Comparison of ENCODE assay signal across 8 mouse cellular contexts in the genomic region with DNA sequence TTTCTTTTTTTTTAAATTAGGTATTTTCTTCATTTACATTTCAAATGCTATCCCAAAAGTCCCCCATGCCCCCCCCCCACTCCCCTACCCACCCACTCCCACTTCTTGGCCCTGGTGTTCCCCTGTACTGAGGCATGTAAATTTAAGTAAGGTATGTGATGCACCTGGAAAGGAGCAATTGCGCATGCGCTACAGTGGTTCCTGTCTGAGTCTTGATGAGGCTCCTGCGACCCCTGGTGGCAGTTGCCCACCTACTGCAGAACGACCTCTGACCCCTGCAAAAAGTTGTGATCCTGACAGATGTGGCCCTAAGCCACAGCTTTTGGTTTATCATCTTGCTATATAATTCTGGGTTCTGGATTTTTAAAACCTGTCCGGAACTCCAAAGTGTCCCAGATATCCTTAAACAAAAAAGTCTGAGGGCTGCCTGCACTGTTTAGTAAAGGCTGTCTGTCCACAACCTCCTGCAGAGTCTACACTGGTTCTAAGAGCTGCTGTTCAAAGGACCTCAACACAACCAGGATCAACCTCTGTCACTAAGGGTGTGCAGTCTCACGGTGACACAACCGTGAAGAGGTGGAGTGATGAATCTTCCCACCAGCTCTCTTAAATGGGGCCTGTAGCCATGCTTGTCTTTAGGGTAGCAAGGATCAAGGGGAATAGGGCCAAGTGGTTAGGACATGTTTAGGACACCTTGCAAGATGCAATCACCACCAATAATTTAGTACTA. TPM values are rescaled to one million over a fixed set of nuclear protein-coding genes. Genes with fewer than 3 reads are reported as not detected.
DNase-seq lines count a peak whose midpoint lies in the region; ATAC-seq and TF ChIP-seq lines count a peak whose summit lies in the region.

No protein-coding gene starts in this region.

- intact Hi-C loops in heart, adult 2 months (cut with DNase I): no loop called here
- intact Hi-C loops in heart, postnatal 14 days (cut with DNase I): loop anchor here (5.0 kb wide), 2 partner anchors 92 to 278 kb away; no protein-coding TSS in a partner anchor

- WGBS in heart, adult 2 months: 40% methylated on average over 7 of the region's 7 CpGs
- 25% methylated on average over 7 of the region's 7 CpGs for WGBS in large intestine, adult 2 months
- 29% methylated on average over 7 of the region's 7 CpGs for WGBS in midbrain, embryonic 12.5 days
- 32% methylated on average over 7 of the region's 7 CpGs for WGBS in stomach, embryonic 14.5 days

- no peak overlapping the region for H3K9ac ChIP-seq in heart, adult 2 months (ENCODE audit: low read depth, low read length)
- H3K9ac ChIP-seq in midbrain, embryonic 12.5 days (replicated peaks): no peak overlapping the region
- H3K9ac ChIP-seq in stomach, embryonic 14.5 days (replicated peaks; ENCODE audit: low read depth, low read length): no peak overlapping the region

- no peak overlapping the region for H3K4me2 ChIP-seq in midbrain, embryonic 12.5 days (replicated peaks)
- no peak overlapping the region for H3K4me2 ChIP-seq in stomach, embryonic 14.5 days (replicated peaks; ENCODE audit: low read depth, low read length)

- in situ Hi-C loops in Patski (cut with MboI; ENCODE audit: low pct_unique_long_range_greater_than_20kb): loop anchor here (10.0 kb wide), 1 partner anchor 315 kb away; no protein-coding TSS in a partner anchor

- H3K4me3 ChIP-seq in heart, adult 2 months: no peak overlapping the region
- no peak overlapping the region for H3K4me3 ChIP-seq in midbrain, embryonic 12.5 days
- no peak overlapping the region for H3K4me3 ChIP-seq in stomach, embryonic 14.5 days (ENCODE audit: low read depth, low read length)

- no peaks in the 10 kb centered on the region for H3K27me3 ChIP-seq in heart, adult 2 months (ENCODE audit: control insufficient read depth, insufficient read depth, low read length)
- no peaks in the 10 kb centered on the region for H3K27me3 ChIP-seq in Patski
- H3K27me3 ChIP-seq in midbrain, embryonic 12.5 days: no peaks in the 10 kb centered on the region
- no peaks in the 10 kb centered on the region for H3K27me3 ChIP-seq in stomach, embryonic 14.5 days (ENCODE audit: control insufficient read depth, insufficient read depth, low read length)

- CTCF ChIA-PET in Patski (lab: Charles Lee): interaction anchor here (1.1 to 2.9 kb wide), 3 partner anchors 278 to 312 kb away, joined by 3 to 12 read pairs (median 4); no protein-coding TSS in a partner anchor

- POLR2A ChIA-PET in Patski (lab: Charles Lee): interaction anchor here (0.7 kb wide), 1 partner anchor 262 kb away, joined by 4 read pairs; no protein-coding TSS in a partner anchor

- TF ChIP-seq CTCF in heart, adult 2 months (IDR thresholded peaks at IDR 0.05): peak; percentile 78
- peak; percentile 76 for TF ChIP-seq CTCF in Patski (IDR thresholded peaks at IDR 0.05)

- no peak for ATAC-seq in Patski
- peak; percentile 60; the same call in 1 of the 2 replicates for ATAC-seq in midbrain, embryonic 12.5 days (ENCODE audit: low FRiP score, low read depth)
- 0 out of 2 replicates have a peak, but pooled peaks have one; percentile 42 for ATAC-seq in stomach, embryonic 14.5 days (ENCODE audit: insufficient number of reproducible peaks, insufficient read depth, low FRiP score, low read depth)

- peaks cover 5% of the 10 kb centered on the region for H3K36me3 ChIP-seq in heart, adult 2 months (ENCODE audit: control insufficient read depth, insufficient read depth, low read length)
- peaks cover 2% of the 10 kb centered on the region; the same call in 1 of the 2 replicates for H3K36me3 ChIP-seq in midbrain, embryonic 12.5 days
- no peaks in the 10 kb centered on the region for H3K36me3 ChIP-seq in stomach, embryonic 14.5 days (ENCODE audit: control insufficient read depth, insufficient read depth, low read length)

- H3K9me3 ChIP-seq in midbrain, embryonic 12.5 days: no peaks in the 10 kb centered on the region
- H3K9me3 ChIP-seq in stomach, embryonic 14.5 days (ENCODE audit: control insufficient read depth, low read depth, low read length): no peaks in the 10 kb centered on the region

- TF ChIP-seq EP300 in heart, adult 2 months (IDR thresholded peaks at IDR 0.05; ENCODE audit: insufficient read depth, low read depth, low read length): 0 out of 2 replicates have a peak, but pooled peaks have one; percentile 69

- H3K79me2 ChIP-seq in heart, adult 2 months (replicated peaks; ENCODE audit: control insufficient read depth, insufficient read depth, low read length): no peaks in the 10 kb centered on the region

- H3K4me1 ChIP-seq in heart, adult 2 months (ENCODE audit: control insufficient read depth, insufficient read depth, low read length): peaks cover 14% of the 10 kb centered on the region
- H3K4me1 ChIP-seq in midbrain, embryonic 12.5 days: no peaks in the 10 kb centered on the region
- H3K4me1 ChIP-seq in stomach, embryonic 14.5 days (ENCODE audit: control insufficient read depth, insufficient read depth, low read length): 0 out of 2 replicates have a peak, but pooled peaks cover 4% of the 10 kb centered on the region

- no peak for TF ChIP-seq POLR2A in heart, adult 2 months (IDR thresholded peaks at IDR 0.05; ENCODE audit: insufficient read depth, low read depth, low read length)

- peak overlapping the region; percentile 11; the same call in 1 of the 2 replicates for H3K27ac ChIP-seq in heart, adult 2 months
- no peak overlapping the region for H3K27ac ChIP-seq in midbrain, embryonic 12.5 days (replicated peaks)
- no peak overlapping the region for H3K27ac ChIP-seq in stomach, embryonic 14.5 days (ENCODE audit: low read length)

- peak; percentile 68 to 72 for DNase-seq in heart, adult 2 months
- no peak for DNase-seq in heart, adult 8-10 months (ENCODE audit: low spot score)
- no peak for DNase-seq in Patski (ENCODE audit: low read depth, low spot score)
- DNase-seq in embryo, embryonic 11.5 days (ENCODE audit: low read depth, low spot score): peak; percentile 69
- peak; percentile 66 to 74 for DNase-seq in heart, postnatal 14 days
- DNase-seq in large intestine, adult 2 months (ENCODE audit: low read depth, low spot score): peak; percentile 76

RNA-seq across cellular contexts. Expression of a gene that starts 40.6 kb away (rescaled TPM):
- 10 to 100 TPM; 71.6 to 82.0 TPM for total RNA-seq in heart, adult 2 months (2021)
- 84.4 and 113 TPM in 2 replicates for polyA plus RNA-seq in heart, adult 2 months (2012; rRNA removed)
- 10 to 100 TPM; 78.8 to 94.4 (median 86.7) TPM for total RNA-seq in heart, adult 8-10 months (2022)
- 21.3 TPM for polyA plus RNA-seq in Patski (2021)
- total RNA-seq in heart, postnatal 14 days (2021): 10 to 100 TPM; 65.8 to 73.1 TPM
- polyA plus RNA-seq in large intestine, adult 2 months (2012; rRNA removed): 9.9 and 11.6 TPM in 2 replicates
- polyA plus RNA-seq in midbrain, embryonic 12.5 days (2016; fragmentation: Nextera tagmentation; extraction: Ambion mirVana): 5.8 and 6.7 TPM in 2 replicates
- polyA plus RNA-seq in stomach, embryonic 14.5 days (2014; fragmentation: Nextera tagmentation; extraction: Ambion mirVana): 6.4 and 6.7 TPM in 2 replicates

Comparison
In these comparisons a context has a peak if more than half of its experiments do, and no peak if none do; other contexts are left out.
1. DNase-seq: peak in heart, adult 2 months (2 of 2), embryo, embryonic 11.5 days (single experiment), heart, postnatal 14 days (2 of 2) and large intestine, adult 2 months (single experiment); none in heart, adult 8-10 months (single experiment) and Patski (single experiment).